Mouse (Mus musculus): ENCODE measurements around the gene Letmd1.

DNA sequence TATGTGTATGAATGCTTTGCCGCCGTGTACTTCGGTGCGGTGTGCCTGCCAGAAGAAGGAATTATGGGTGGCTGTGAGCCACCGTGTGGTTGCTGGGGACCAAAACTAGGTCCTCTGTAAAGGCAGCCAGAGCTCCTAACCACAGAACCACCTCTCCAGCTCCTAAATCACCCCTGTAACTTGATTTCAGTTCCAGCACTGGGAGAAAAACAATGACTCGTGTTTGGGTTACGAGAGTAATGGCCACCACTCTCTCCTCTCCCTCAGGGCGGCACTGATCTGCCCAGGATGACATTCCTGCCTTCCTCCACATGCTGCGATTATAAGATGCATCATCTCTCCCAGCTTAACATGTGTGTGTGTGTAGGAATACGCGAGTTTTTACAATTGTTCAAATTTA lies 41.2 kb downstream of the Letmd1 start:
- no peak for TF ChIP-seq CTCF (IDR thresholded peaks at IDR 0.05; ENCODE audit: low read depth, low read length)
- TF ChIP-seq POLR2A (IDR thresholded peaks at IDR 0.05; ENCODE audit: insufficient read depth, low read length) = no peak
- no peak for TF ChIP-seq EP300 (IDR thresholded peaks at IDR 0.05; ENCODE audit: insufficient read depth, low read depth, low read length)

Data from ES-Bruce4 (cell line).